Mouse (Mus musculus): ENCODE data around the gene I830077J02Rik. TPM values are rescaled to one million over a fixed set of nuclear protein-coding genes. Genes with fewer than 3 reads are reported as not detected.

Gene I830077J02Rik
- polyA plus RNA-seq, 1 experiment from 2014 or later = 0.82 TPM

GRCm38 (mm10) chr3:105891141-105891540 lies 41.3 kb downstream of the I830077J02Rik start:
- Histone ChIP-seq H3K27me3 (no peaks in the 10 kb centered on the region), H3K4me2 (no peak overlapping the region), H3K4me1 (peaks cover 31% of the 10 kb centered on the region), H3K36me3 (no peaks in the 10 kb centered on the region), H3K9me3 (no peaks in the 10 kb centered on the region), H3K4me3 (no peak overlapping the region), H3K27ac (peak overlapping the region; percentile 24; the same call in 1 of the 2 replicates), H3K9ac (no peak overlapping the region)
- WGBS = 65% methylated on average over 3 of the region's 3 CpGs
- no peak for ATAC-seq (ENCODE audit: borderline replicate concordance, extremely low read depth, low FRiP score, low TSS enrichment)

DNA sequence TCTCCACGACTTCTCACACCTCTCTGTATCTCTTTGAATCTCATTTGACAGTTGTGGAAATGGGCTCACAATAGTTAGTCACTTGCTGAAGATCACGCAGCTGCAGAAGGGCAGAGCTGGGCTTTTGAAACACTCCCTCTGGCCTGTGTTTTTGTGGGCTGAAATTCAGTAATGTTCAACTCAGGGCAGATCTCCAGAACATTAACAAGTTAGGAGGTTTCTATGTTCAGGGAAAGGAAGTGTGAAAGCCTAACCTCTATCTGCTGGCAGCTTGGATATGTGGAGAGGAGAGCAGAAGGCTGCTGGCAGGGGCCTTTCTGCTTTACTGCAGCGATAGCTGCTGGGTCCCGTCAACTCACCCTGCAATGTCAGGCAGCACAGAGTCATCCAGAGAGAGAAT lies 42.2 kb downstream of the I830077J02Rik start:
- H3K27ac ChIP-seq = no peak overlapping the region

GRCm38 (mm10) chr3:105888961-105889360 lies 43.5 kb downstream of the I830077J02Rik start:
- H3K36me3 ChIP-seq = no peaks in the 10 kb centered on the region
- ATAC-seq (ENCODE audit: borderline replicate concordance, extremely low read depth, low FRiP score, low TSS enrichment) = no peak
- no peak overlapping the region for H3K4me3 ChIP-seq
- H3K4me2 ChIP-seq = no peak overlapping the region
- H3K9me3 ChIP-seq = no peaks in the 10 kb centered on the region
- peaks cover 16% of the 10 kb centered on the region for H3K4me1 ChIP-seq
- 72% methylated on average over 3 of the region's 3 CpGs for WGBS
- no peak overlapping the region for H3K27ac ChIP-seq
- H3K9ac ChIP-seq = no peak overlapping the region
- H3K27me3 ChIP-seq = no peaks in the 10 kb centered on the region

More for the DNA sequence above, 42.2 kb downstream of the I830077J02Rik start:
- Histone ChIP-seq H3K4me1 (peaks cover 28% of the 10 kb centered on the region), H3K27me3 (no peaks in the 10 kb centered on the region), H3K9me3 (no peaks in the 10 kb centered on the region), H3K9ac (no peak overlapping the region), H3K4me2 (no peak overlapping the region), H3K36me3 (no peaks in the 10 kb centered on the region), H3K4me3 (no peak overlapping the region)
- WGBS = 46% methylated on average over 4 of the region's 4 CpGs
- no peak for ATAC-seq (ENCODE audit: borderline replicate concordance, extremely low read depth, low FRiP score, low TSS enrichment)

- no peak overlapping the region for H3K4me2 ChIP-seq
- no peak for ATAC-seq (ENCODE audit: borderline replicate concordance, extremely low read depth, low FRiP score, low TSS enrichment)
- 95% methylated on average over 2 of the region's 2 CpGs for WGBS
Observed at GRCm38 (mm10) chr3:105883111-105883510, 49.4 kb downstream of the I830077J02Rik start.

GRCm38 (mm10) chr3:105882105-105882504 lies 50.4 kb downstream of the I830077J02Rik start:
- no peak overlapping the region for H3K9ac ChIP-seq
- peaks cover 3% of the 10 kb centered on the region; the same call in 1 of the 2 replicates for H3K4me1 ChIP-seq
- H3K9me3 ChIP-seq = no peaks in the 10 kb centered on the region
- 89% methylated on average over 7 of the region's 7 CpGs for WGBS
- ATAC-seq (ENCODE audit: borderline replicate concordance, extremely low read depth, low FRiP score, low TSS enrichment) = no peak
- no peak overlapping the region for H3K4me2 ChIP-seq
- H3K27me3 ChIP-seq = no peaks in the 10 kb centered on the region
- H3K27ac ChIP-seq = no peak overlapping the region
- no peaks in the 10 kb centered on the region for H3K36me3 ChIP-seq
- H3K4me3 ChIP-seq = no peak overlapping the region

More at GRCm38 (mm10) chr3:105883111-105883510, 49.4 kb downstream of the I830077J02Rik start:
- Histone ChIP-seq H3K27ac (no peak overlapping the region), H3K36me3 (no peaks in the 10 kb centered on the region), H3K4me1 (no peaks in the 10 kb centered on the region), H3K4me3 (no peak overlapping the region), H3K9me3 (no peaks in the 10 kb centered on the region), H3K27me3 (no peaks in the 10 kb centered on the region), H3K9ac (no peak overlapping the region)

GRCm38 (mm10) chr3:105880419-105880818 lies 52.0 kb downstream of the I830077J02Rik start:
- no peak overlapping the region for H3K9ac ChIP-seq
- H3K9me3 ChIP-seq = no peaks in the 10 kb centered on the region
- ATAC-seq (ENCODE audit: borderline replicate concordance, extremely low read depth, low FRiP score, low TSS enrichment) = no peak
- H3K27me3 ChIP-seq = no peaks in the 10 kb centered on the region
- 50% methylated on average over 3 of the region's 3 CpGs for WGBS
- no peak overlapping the region for H3K4me2 ChIP-seq
- no peaks in the 10 kb centered on the region for H3K36me3 ChIP-seq
- H3K4me3 ChIP-seq = no peak overlapping the region
- H3K27ac ChIP-seq = no peak overlapping the region
- peaks cover 8% of the 10 kb centered on the region; the same call in 1 of the 2 replicates for H3K4me1 ChIP-seq

- ATAC-seq (ENCODE audit: borderline replicate concordance, extremely low read depth, low FRiP score, low TSS enrichment) = no peak
- H3K4me2 ChIP-seq = no peak overlapping the region
- WGBS = 84% methylated on average over 8 of the region's 8 CpGs
- no peak overlapping the region for H3K9ac ChIP-seq
- no peak overlapping the region for H3K4me3 ChIP-seq
- no peak overlapping the region for H3K27ac ChIP-seq
- H3K4me1 ChIP-seq = peaks cover 8% of the 10 kb centered on the region; the same call in 1 of the 2 replicates
- H3K9me3 ChIP-seq = no peaks in the 10 kb centered on the region
- no peaks in the 10 kb centered on the region for H3K36me3 ChIP-seq
- no peaks in the 10 kb centered on the region for H3K27me3 ChIP-seq
Observed at GRCm38 (mm10) chr3:105878751-105879150, 53.7 kb downstream of the I830077J02Rik start.

DNA sequence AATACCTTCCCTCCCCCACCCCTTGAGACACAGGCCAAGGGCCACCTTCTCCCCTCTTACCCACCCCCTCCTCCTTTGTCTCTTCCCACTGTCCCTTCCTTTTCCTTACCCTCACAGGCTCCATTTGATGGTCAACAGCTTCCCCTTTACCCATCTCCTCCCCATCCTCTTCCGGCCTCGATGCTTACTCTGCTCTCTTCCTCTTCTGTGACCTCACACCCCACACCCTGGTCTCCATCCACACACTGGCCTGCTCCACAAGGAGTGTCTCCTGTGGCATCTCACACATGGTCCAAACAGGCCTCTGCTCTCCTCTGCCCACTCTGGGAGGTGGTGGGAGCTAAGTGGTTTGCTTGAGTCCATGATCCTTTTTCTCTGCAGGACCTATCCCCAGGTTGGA lies 54.5 kb downstream of the I830077J02Rik start:
- Histone ChIP-seq H3K4me1 (peaks cover 8% of the 10 kb centered on the region; the same call in 1 of the 2 replicates), H3K4me2 (no peak overlapping the region), H3K4me3 (no peak overlapping the region), H3K9me3 (no peaks in the 10 kb centered on the region), H3K9ac (no peak overlapping the region), H3K27ac (no peak overlapping the region), H3K36me3 (no peaks in the 10 kb centered on the region), H3K27me3 (no peaks in the 10 kb centered on the region)
- 62% methylated on average over 2 of the region's 2 CpGs for WGBS
- ATAC-seq (ENCODE audit: borderline replicate concordance, extremely low read depth, low FRiP score, low TSS enrichment) = peak; percentile 11; the same call in 1 of the 2 replicates

- Histone ChIP-seq H3K4me3 (no peak overlapping the region), H3K36me3 (no peaks in the 10 kb centered on the region), H3K27me3 (no peaks in the 10 kb centered on the region), H3K4me2 (no peak overlapping the region), H3K9ac (no peak overlapping the region), H3K9me3 (no peaks in the 10 kb centered on the region), H3K4me1 (peaks cover 13% of the 10 kb centered on the region), H3K27ac (no peak overlapping the region)
- WGBS = 61% methylated on average over 6 of the region's 6 CpGs
- ATAC-seq (ENCODE audit: borderline replicate concordance, extremely low read depth, low FRiP score, low TSS enrichment) = no peak
Observed at GRCm38 (mm10) chr3:105877252-105877803, 55.1 kb downstream of the I830077J02Rik start.

DNA sequence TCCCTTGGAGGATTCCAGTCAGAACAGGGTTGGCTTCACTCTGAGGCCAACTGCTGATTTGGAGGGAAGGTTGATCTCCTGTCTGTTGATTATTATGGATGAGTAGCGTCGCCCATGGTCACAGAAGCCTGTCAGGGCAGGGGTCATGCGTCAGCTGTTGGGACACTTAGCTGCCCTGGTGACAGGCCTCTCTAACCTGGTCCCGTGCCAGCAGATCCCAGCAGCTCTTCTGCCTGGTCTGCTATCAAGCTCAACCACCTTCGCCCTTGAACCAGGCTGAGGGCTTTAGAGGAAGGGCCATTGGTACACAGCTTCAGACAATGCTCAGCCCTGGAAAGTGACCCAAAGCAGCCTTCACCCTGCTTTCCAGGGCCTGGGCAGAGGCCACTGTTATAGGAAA lies 56.4 kb downstream of the I830077J02Rik start:
- H3K4me1 ChIP-seq = peaks cover 18% of the 10 kb centered on the region
- H3K27ac ChIP-seq = no peak overlapping the region
- H3K27me3 ChIP-seq = no peaks in the 10 kb centered on the region
- H3K9ac ChIP-seq = no peak overlapping the region
- H3K4me2 ChIP-seq = no peak overlapping the region
- no peak for ATAC-seq (ENCODE audit: borderline replicate concordance, extremely low read depth, low FRiP score, low TSS enrichment)
- no peak overlapping the region for H3K4me3 ChIP-seq
- no peaks in the 10 kb centered on the region for H3K36me3 ChIP-seq
- no peaks in the 10 kb centered on the region for H3K9me3 ChIP-seq
- 53% methylated on average over 5 of the region's 5 CpGs for WGBS
